Mouse (Mus musculus) testis, adult 2 months (tissue): Measurements from ENCODE around the gene Hnrnpa3. TPM values are rescaled to one million over a fixed set of nuclear protein-coding genes. Genes with fewer than 3 reads are reported as not detected.

Experiments
- H3K27ac ChIP-seq: fragments of 200-500 bp; 2 replicates; pipeline ENCODE4 v1.5.1; 2012; ENCODE audit warnings: low read depth, low read length; ENCODE audit not compliant: control insufficient read depth, insufficient read depth
- H3K27me3 ChIP-seq: fragments of 200-500 bp; 2 replicates; pipeline ENCODE4 v1.6.1; 2012; ENCODE audit warnings: mild to moderate bottlenecking, low read length, moderate library complexity; ENCODE audit not compliant: control insufficient read depth, insufficient read depth
- H3K36me3 ChIP-seq: fragments of 200-500 bp; 2 replicates; pipeline ENCODE4 v1.6.1; 2012; ENCODE audit warnings: mild to moderate bottlenecking, low read length; ENCODE audit not compliant: control insufficient read depth, insufficient read depth
- H3K4me1 ChIP-seq: fragments of 200-500 bp; 2 replicates; pipeline ENCODE4 v1.6.1; 2012; ENCODE audit warnings: low read length; ENCODE audit not compliant: control insufficient read depth, insufficient read depth
- H3K4me3 ChIP-seq: fragments of 200-500 bp; 2 replicates; pipeline ENCODE4 v1.5.1; 2012; ENCODE audit warnings: low read depth, mild to moderate bottlenecking, low read length, moderate library complexity, mixed read lengths; ENCODE audit not compliant: control insufficient read depth
- CTCF ChIP-seq: fragments of 200-500 bp; IDR thresholded peaks from 2 replicates; pipeline ENCODE4 v1.5.1; 2012; ENCODE audit warnings: low read depth, mild to moderate bottlenecking, inconsistent platforms, low read length, moderate library complexity; ENCODE audit not compliant: control insufficient read depth, insufficient read depth, insufficient replicate concordance
- POLR2A ChIP-seq: fragments of 200-500 bp; IDR thresholded peaks from 2 replicates; pipeline ENCODE4 v1.6.1; 2012; ENCODE audit warnings: low read depth, mild to moderate bottlenecking, inconsistent platforms, low read length, moderate library complexity; ENCODE audit not compliant: control insufficient read depth
- polyA plus RNA-seq: library from polyadenylated mRNA; depleted of rRNA; stranded (reverse); fragments of >200 nt; gene quantifications from 2 replicates; pipeline ENCODE4 v1.2.3, GENCODE M21; 2012; rRNA removed

Gene Hnrnpa3
- polyA plus RNA-seq, 1 experiment = 60.0 TPM

- no peak overlapping the region for H3K27ac ChIP-seq
- no peaks in the 10 kb centered on the region for H3K36me3 ChIP-seq
- no peaks in the 10 kb centered on the region for H3K27me3 ChIP-seq
- no peak overlapping the region for H3K4me3 ChIP-seq
- H3K4me1 ChIP-seq = no peaks in the 10 kb centered on the region
- TF ChIP-seq CTCF (no peak), POLR2A (no peak)
These were observed 54.0 kb downstream of the Hnrnpa3 start for GRCm38 (mm10) chr2:75713083-75713482.

GRCm38 (mm10) chr2:75714766-75715165 is 55.7 kb downstream of the Hnrnpa3 start:
- Histone ChIP-seq H3K27ac (no peak overlapping the region), H3K4me3 (no peak overlapping the region), H3K27me3 (no peaks in the 10 kb centered on the region), H3K4me1 (no peaks in the 10 kb centered on the region), H3K36me3 (no peaks in the 10 kb centered on the region)
- TF ChIP-seq POLR2A = no peak
- TF ChIP-seq CTCF = no peak

- no peak overlapping the region for H3K27ac ChIP-seq
- no peaks in the 10 kb centered on the region for H3K27me3 ChIP-seq
- no peaks in the 10 kb centered on the region for H3K4me1 ChIP-seq
- no peak overlapping the region for H3K4me3 ChIP-seq
- no peaks in the 10 kb centered on the region for H3K36me3 ChIP-seq
- TF ChIP-seq POLR2A (no peak), CTCF (no peak)
These were observed 57.3 kb downstream of the Hnrnpa3 start for GRCm38 (mm10) chr2:75716046-75717016.

Other genes starting within 250 kb of the Hnrnpa3 start
- 11.5 and 14.0 TPM in 2 replicates for gene Nfe2l2, start 45.4 kb downstream of the Hnrnpa3 start, polyA plus RNA-seq
- gene Agps, start 172.9 kb downstream of the Hnrnpa3 start, polyA plus RNA-seq = 1.4 and 1.9 TPM in 2 replicates